Mouse (Mus musculus): ENCODE measurements around the gene Adamts5.

Gene Adamts5

DNA sequence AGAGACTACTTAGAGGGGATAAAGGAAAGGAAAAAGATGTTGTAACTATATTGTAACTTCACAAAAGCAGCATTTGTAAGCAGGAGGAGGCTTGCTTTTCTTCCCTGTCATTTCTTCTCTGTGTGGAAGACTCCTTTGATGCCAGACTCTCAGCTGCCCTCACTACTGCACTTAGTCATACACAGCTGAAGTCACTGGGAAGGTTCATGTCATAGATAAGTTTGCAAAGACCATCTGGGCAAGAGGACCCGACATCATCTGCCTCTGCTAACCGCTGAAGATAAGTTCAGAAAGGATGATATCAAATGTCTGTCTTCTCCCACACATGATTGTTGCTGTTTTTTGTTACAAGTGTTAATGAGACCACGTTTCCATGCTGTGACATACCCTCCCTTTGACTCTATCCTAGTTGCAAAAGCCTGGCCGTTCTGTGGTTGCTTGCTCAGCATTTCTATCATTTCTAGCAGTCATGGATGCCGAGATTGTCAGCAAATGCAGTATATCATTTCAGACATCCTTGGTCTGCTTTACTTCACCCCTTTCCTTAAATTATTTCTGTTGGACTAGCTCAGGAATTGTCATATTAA lies 79.2 kb downstream of the Adamts5 start:
- DNase-seq (ENCODE audit: low spot score in 2 of 2) = no peak

DNA sequence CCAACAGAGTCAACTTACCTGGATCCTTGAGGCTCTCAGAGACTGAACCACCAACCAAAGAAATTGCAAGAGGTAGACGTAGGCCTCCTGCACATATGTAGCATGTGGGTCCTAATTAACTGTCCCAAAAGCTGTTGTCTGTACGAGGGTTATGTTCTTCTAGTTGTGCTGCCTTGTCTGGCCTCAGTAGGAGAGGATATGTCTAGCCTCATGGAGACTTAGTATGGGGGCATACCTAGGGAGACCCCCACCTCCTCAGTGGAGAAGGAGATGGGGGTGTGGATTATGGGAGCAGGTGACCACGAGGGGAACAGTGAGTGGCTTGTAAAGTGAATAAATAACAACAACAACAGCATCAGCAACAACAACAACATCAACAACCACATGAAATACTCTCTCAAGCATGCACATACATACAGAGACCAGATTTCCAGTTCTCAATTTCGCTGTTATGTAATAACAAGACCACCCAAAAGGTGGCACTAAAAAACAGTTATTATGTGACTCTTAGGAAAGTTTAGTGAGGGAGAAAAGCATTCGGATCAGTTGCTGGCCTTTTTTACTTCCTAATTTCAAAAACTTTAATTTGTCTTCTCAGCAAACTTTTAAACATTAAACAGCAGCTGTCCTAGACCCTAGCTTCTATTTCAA lies 81.7 kb downstream of the Adamts5 start:
- DNase-seq (ENCODE audit: low spot score in 2 of 2) = no peak

DNA sequence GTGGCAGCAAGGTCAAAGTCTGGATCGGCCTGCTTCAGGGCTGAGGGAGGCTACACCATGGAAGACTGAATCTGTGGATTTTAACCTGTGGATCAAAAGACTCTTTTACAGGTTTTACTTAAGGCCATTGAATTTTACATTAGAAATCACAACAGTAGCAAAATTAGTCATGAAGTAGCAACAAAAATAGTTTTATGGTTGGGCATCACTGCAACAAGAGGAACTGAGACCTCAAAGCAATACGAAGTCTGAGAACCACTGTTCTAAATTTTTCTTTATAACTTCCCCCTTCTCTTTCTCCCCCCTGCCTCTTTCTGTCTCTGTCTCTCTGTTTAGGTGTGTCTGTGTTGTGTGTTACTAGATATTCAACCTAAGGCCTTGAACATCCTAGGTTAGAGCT lies 87.5 kb downstream of the Adamts5 start:
- no peak for DNase-seq (ENCODE audit: low spot score in 2 of 2)

DNA sequence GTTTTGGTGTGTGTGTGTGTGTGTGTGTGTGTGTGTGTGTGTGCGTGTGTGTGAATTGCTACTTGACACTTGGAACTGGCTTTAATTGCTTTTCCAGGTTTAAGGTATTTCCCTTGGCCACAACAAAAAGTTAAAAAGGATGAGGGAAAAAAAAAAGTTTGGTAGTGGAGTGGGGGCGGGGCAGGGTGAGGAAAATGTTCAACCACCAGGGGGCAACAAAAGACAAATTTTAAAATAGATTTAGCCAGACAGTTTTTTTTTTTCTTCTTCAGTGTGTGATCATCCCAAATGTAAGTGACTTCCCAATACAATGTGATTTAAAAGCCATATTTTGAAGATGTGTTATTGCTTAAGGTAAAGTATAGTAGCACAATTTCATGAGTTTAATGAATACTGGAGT lies 94.0 kb downstream of the Adamts5 start:
- DNase-seq (ENCODE audit: low spot score in 2 of 2) = peak; percentile 55

DNA sequence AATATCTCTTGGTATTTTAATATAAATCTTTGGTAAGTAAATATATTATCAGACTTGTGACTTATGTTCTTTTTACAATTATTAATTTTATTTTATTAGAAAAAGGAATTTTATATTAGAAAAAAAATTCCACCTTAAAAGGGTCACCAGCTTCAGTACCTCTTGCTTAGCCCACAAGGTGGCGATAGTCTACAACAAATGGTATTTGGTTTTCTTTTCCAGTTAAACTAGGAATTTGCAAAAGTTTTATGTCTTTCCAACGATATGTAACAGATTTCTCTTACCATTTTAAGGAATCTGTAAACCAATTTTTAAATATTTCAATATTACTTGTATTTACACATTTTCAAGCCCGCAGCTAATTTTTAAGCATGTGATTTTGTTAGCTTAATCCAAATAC lies 94.6 kb downstream of the Adamts5 start:
- DNase-seq (ENCODE audit: low spot score in 2 of 2) = peak; percentile 58 to 75
